Mouse (Mus musculus) olfactory bulb, adult 2 months (tissue): Measurements from ENCODE around the gene Ssu72. TPM values are rescaled to one million over a fixed set of nuclear protein-coding genes. Genes with fewer than 3 reads are reported as not detected.
A peak's percentile ranks its signal among the peaks of the same experiment; 100 is the strongest.

ENCODE experiments used
- H3K27ac ChIP-seq: fragments of 200-500 bp; 2 replicates; pipeline ENCODE4 v1.5.1; 2012; ENCODE audit warnings: low read depth, low read length; ENCODE audit not compliant: insufficient read depth
- H3K4me1 ChIP-seq: fragments of 200-500 bp; 2 replicates; pipeline ENCODE4 v1.6.1; 2012; ENCODE audit warnings: low read length; ENCODE audit not compliant: control insufficient read depth, insufficient read depth
- H3K4me3 ChIP-seq: fragments of 200-500 bp; 2 replicates; pipeline ENCODE4 v1.5.1; 2012; ENCODE audit warnings: mild to moderate bottlenecking, low read depth, low read length, moderate library complexity; ENCODE audit not compliant: insufficient read depth
- CTCF ChIP-seq: fragments of 200-500 bp; IDR thresholded peaks from 2 replicates; pipeline ENCODE4 v1.5.1; 2012; ENCODE audit warnings: low read depth, mild to moderate bottlenecking, low read length, moderate library complexity; ENCODE audit not compliant: insufficient read depth
- POLR2A ChIP-seq: fragments of 200-500 bp; IDR thresholded peaks from 2 replicates; pipeline ENCODE4 v1.6.1; 2012; ENCODE audit warnings: mild to moderate bottlenecking, low read depth, low read length, moderate library complexity; ENCODE audit not compliant: insufficient read depth
- WGBS: fragments of 180-500 bp; shearing (Covaris S2); methylation state at CpG from one replicate; pipeline ENCODE4 v1.1.7; 2018; 5-methylcytosine and 5-hydroxymethylcytosine counted together
- polyA plus RNA-seq: library from polyadenylated mRNA; stranded (reverse); fragments of >200 nt; gene quantifications from 2 replicates; pipeline ENCODE4 v1.2.4, GENCODE M21; 2012; ENCODE audit warnings: low replicate concordance; ENCODE audit not compliant: missing spikeins, insufficient read depth, insufficient read length

The Ssu72 gene
- polyA plus RNA-seq, 1 experiment, result not detected

- Histone ChIP-seq H3K4me1 (peaks cover 17% of the 10 kb centered on the region), H3K27ac (peak overlapping the region; percentile 99), H3K4me3 (peak overlapping the region; percentile 75)
- WGBS, result 47% methylated on average over 16 of the region's 16 CpGs
- TF ChIP-seq CTCF (no peak), POLR2A (no peak)
Measured at GRCm38 (mm10) chr4:155696261-155697255, 8.0 kb upstream of the Ssu72 start.

GRCm38 (mm10) chr4:155700425-155700824 is 4.2 kb upstream of the Ssu72 start:
- no peak for TF ChIP-seq POLR2A
- no peak for TF ChIP-seq CTCF
- Histone ChIP-seq H3K4me1 (peaks cover 11% of the 10 kb centered on the region), H3K27ac (no peak overlapping the region)

DNA sequence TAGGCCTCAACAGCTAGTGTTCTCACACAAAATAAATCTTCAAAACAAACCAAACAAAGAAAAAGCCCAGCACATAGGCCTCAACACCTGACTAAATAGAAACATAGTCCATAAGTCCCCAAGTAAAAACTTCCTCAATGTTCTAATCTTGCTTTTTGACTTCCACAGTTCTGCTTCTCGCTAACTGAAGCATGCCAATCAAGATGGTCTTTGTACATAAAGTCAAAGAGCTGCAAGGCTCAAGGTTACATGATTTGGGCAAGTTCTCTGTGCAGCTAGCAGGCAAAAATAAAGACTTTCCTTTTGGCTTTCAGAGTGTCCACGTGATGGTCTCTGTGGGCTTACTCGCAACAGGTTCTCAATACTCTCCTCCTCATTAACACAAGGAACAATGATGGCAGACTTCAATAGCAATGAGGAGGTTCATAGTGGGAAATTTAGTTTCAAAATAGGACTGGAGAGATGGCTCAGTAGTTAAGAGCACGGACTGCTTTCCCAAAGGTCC is 1.1 kb upstream of the Ssu72 start:
- TF ChIP-seq CTCF (no peak), POLR2A (no peak)
- WGBS, result 94% methylated on average over 4 of the region's 4 CpGs
- Histone ChIP-seq H3K27ac (no peak overlapping the region), H3K4me1 (peaks cover 2% of the 10 kb centered on the region; the same call in 1 of the 2 replicates), H3K4me3 (no peak overlapping the region)

More at GRCm38 (mm10) chr4:155700425-155700824, 4.2 kb upstream of the Ssu72 start:
- no peak overlapping the region for H3K4me3 ChIP-seq

DNA sequence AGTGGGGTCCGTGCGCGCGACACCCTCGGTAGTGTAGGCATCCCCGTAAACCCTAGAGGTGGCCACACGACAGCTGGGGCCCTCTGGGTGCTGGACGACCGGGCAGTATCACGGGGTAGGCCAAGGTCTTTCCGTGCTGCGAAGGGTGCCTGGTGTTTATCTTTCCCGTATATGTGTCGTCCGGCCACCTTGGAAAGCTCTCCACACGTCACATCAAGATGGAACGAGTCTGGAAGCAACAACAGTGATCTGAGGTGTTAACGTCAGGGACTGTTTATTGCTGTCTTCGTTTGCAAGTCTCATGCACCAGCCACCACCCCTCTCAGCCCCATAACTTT is 961 bp downstream of the Ssu72 start:
- peaks cover 2% of the 10 kb centered on the region; the same call in 1 of the 2 replicates for H3K4me1 ChIP-seq
- H3K4me3 ChIP-seq, result peak overlapping the region; percentile 89
- peak overlapping the region; percentile 91 for H3K27ac ChIP-seq
- TF ChIP-seq POLR2A (no peak), CTCF (no peak)
- WGBS, result under 1% methylated on average over 19 of the region's 19 CpGs

- 77% methylated on average over 2 of the region's 2 CpGs for WGBS
- Histone ChIP-seq H3K4me1 (peaks cover 2% of the 10 kb centered on the region; the same call in 1 of the 2 replicates), H3K4me3 (no peak overlapping the region), H3K27ac (no peak overlapping the region)
- TF ChIP-seq CTCF (no peak), POLR2A (no peak)
Measured at GRCm38 (mm10) chr4:155708582-155708981, 4.0 kb downstream of the Ssu72 start.

DNA sequence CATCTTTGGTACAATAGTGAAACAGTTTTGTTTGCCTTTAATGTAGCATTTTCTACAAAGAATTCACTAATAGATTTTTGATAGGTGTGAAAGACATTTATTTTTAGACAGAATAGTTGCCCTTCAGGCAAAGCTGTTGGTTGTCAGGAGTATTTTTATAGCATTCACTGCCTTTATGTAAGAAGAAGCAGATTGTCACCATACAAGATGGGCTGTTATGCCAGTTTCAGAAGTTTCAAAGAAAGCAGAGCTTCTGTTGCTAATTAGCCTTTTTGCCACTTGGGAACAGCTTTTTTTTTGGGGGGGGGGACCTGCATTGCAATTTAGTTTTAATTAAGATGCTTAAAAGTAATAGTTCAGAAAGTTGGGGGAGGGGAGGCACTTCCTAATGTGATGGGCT is 4.4 kb downstream of the Ssu72 start:
- Histone ChIP-seq H3K27ac (no peak overlapping the region), H3K4me3 (no peak overlapping the region), H3K4me1 (peaks cover 2% of the 10 kb centered on the region; the same call in 1 of the 2 replicates)
- TF ChIP-seq POLR2A (no peak), CTCF (no peak)

GRCm38 (mm10) chr4:155710521-155711252 is 6.1 kb downstream of the Ssu72 start:
- Histone ChIP-seq H3K4me3 (no peak overlapping the region), H3K27ac (peak overlapping the region; percentile 27), H3K4me1 (peaks cover 2% of the 10 kb centered on the region; the same call in 1 of the 2 replicates)
- no peak for TF ChIP-seq CTCF
- no peak for TF ChIP-seq POLR2A
- WGBS, result 21% methylated on average over 6 of the region's 6 CpGs

DNA sequence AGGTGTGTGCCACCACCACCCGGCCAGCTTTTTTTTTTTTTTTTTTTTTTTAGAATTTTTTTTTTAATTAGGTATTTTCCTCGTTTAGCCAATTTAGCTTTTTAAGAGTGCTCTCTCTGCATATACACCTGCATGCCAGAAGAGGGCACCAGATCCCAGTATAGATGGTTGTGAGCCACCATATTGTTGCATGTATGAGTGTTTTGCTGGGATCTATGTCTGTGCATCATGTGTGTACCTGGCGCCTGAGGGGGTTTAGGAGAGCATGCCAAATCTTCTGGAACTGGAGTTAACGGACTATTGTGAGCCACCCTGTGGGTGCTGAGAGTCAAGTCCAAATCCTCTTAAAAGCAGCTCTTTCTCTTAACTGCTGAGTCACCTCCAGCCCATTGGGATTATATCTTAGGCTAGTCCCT is 17.1 kb downstream of the Ssu72 start:
- WGBS, result 39% methylated on average over 4 of the region's 4 CpGs
- no peak for TF ChIP-seq CTCF
- TF ChIP-seq POLR2A, result no peak
- H3K27ac ChIP-seq, result no peak overlapping the region
- H3K4me3 ChIP-seq, result no peak overlapping the region
- H3K4me1 ChIP-seq, result no peaks in the 10 kb centered on the region

DNA sequence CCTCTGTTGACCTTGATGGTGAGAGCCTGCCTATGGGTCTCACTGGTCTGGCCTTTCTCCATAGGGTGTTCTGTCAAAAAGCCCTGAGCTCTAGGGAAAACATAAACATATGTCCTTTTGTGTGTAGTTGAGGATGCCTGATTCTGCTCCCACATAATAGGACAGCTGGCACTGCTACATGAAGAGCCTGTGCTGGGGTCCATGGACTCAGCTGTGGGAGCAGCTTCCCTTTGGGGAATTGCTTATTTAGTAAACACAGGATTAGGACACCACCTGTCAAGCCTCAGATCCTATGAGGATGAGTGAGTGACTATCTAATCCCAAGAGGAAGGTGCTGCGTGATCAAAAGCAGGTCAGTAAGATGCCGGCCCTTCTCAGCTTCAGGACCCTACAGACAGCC is 23.4 kb downstream of the Ssu72 start:
- 89% methylated on average over 2 of the region's 2 CpGs for WGBS
- Histone ChIP-seq H3K27ac (no peak overlapping the region), H3K4me1 (no peaks in the 10 kb centered on the region), H3K4me3 (no peak overlapping the region)
- TF ChIP-seq CTCF, result no peak
- TF ChIP-seq POLR2A, result no peak
